Mouse (Mus musculus) skeletal muscle tissue, adult 2 months (tissue): ENCODE data around the gene Gck.

Experiments used
- DNase-seq: peaks from one replicate; pipeline ENCODE4 v3.0.0-alpha.2; 2012; ENCODE audit warnings: low read depth, low spot score

Gene Gck

DNA sequence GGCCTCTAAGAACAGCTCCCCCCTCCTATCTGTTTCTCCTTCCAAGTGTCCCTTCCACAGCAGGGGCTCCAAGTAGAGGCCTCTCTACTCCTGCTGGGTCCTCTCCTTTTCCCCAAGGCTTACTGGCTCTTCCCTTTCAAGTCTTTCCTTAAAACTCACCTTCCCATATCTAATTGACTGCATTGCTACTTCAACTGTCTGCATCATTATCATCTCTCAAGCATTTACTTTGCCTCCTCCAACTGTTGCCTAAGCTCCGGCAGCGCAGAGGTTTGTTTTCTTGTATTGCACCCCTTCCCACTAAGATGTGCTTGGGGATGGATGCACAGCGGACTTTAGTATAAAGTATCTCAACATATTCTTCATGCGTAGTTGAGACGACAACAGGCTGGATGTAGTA, 72.5 kb downstream of the Gck start:
- no peak for DNase-seq

DNA sequence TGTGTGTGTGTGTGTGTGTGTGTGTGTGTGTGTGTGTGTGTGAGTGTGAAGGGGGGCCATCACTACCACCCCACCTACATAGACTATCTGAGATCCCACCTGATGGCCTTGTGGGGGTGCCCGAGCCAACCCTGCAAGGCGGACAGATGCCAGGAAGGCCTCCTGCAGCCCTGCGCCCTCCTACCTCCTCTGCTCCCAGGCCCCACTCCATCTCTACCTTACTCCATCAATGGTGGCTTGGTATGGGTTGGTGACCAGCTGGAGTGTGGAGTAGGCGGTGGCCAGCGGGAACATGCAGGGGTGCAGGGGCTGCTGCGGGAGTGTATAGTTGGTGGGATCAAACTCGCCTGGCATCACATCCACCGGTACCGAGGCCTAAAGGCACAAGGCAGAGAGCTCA, 76.7 kb downstream of the Gck start:
- no peak for DNase-seq

DNA sequence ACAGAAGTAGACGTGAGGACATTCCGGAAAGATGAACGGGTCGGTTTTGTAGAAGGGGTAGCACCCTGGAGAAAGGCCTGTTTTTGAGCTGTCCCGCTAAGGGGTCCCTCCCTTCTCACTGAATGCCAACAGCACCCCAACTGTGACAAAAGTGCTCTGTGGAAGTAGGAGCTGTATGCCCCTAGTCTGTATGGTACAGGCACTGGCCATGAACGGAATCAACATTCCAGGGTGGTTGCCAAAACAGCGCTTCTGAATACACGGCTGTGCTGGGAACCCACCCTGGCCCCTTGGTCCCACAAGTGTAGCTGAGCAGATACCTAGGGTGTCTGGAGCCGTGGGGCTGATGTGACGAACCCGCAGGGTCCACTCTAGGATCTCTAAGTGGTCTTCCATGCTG, 77.2 kb downstream of the Gck start:
- DNase-seq: no peak

DNA sequence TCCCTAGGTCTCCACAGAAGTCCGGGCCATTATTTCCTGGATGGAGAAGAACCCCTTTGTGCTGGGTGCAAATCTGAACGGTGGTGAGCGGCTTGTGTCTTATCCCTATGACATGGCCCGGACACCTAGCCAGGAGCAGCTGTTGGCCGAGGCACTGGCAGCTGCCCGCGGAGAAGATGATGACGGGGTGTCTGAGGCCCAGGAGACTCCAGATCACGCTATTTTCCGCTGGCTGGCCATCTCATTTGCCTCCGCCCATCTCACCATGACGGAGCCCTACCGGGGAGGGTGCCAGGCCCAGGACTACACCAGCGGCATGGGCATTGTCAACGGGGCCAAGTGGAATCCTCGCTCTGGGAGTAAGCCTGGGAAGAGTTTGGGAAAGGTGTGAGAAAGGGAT, 79.8 kb downstream of the Gck start:
- peak; percentile 77 for DNase-seq

DNA sequence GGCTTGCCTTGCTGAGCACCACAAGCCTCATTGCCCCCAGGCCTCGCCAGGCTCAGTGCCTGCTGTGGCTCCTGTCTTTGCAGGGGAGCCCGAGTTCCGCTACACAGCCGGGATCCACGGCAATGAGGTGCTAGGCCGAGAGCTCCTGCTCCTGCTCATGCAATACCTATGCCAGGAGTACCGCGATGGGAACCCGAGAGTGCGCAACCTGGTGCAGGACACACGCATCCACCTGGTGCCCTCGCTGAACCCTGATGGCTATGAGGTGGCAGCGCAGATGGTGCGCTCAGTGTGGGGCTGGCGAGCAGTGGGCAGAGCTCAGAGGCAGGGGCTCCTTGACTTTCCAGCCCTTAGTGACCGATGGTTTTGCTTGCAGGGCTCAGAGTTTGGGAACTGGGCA, 80.5 kb downstream of the Gck start:
- no peak for DNase-seq

DNA sequence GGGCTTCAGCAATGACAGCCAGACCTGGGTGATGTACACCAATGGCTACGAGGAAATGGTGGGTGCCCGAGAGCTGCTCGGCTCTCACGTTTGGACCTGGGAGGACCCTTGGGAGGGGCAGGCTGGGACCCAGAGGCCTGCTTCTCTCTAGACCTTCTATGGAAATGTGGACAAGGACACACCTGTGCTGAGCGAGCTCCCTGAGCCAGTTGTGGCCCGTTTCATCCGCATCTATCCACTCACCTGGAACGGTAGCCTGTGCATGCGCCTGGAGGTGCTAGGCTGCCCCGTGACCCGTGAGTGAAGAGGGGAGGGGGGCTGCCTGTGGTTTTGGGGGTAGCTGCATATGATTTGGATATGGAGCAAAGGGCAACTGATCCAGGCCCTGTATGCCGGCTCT, 81.6 kb downstream of the Gck start:
- DNase-seq: no peak

DNA sequence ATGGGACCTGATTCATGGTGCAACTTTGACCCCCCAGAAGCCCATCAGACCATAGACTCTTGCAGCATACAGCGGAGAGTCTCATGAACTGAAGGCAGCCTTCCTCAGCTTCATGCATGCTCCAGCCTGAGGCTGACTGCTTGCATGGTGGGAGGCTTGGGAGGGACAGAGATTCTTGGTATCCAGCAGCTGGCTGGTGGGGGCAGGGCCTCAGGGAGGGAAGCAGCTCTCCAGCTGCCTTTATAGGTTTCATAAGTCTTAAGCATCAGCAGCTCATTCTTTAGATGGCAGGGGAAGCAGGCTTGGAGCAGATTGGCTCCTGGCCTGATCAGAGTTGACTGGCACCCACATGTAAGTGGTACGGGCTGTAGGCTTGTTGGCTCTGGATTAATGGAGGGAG, 82.7 kb downstream of the Gck start:
- DNase-seq: no peak

DNA sequence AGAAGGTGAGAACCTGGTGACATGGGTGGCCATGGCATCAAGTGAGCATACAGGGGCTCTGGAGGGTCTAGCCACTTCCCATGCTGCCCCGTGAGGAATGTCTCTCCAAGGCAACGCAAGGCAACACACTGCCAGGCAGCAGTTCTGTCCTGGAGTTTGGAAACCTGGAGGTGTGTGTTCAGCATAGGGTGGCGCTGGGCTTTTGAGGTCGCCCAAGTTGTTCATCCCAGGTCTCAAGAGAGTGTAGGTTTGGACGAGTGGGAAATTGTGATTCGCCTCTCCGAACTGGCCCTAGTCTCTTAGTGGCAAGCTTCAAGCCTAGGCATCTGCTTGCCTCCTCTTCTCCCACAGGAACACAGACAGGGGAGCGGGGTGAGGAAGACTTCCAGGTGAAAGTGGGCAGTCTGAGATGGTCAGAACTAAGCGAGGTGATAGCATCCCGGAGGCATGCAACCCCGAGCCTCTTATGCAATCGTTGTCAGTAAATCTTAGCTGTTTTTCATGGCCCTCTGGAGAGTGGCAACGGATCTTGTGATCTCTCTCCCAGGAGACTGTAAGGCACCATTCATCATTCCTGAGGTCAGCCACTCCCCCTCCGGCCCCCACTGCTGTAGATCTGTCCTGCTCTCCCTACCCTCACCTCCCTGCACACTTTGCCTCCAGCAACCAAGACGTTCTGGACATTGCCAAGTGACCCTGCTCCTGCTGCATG, 87.3 kb downstream of the Gck start:
- peak; percentile 87 for DNase-seq

DNA sequence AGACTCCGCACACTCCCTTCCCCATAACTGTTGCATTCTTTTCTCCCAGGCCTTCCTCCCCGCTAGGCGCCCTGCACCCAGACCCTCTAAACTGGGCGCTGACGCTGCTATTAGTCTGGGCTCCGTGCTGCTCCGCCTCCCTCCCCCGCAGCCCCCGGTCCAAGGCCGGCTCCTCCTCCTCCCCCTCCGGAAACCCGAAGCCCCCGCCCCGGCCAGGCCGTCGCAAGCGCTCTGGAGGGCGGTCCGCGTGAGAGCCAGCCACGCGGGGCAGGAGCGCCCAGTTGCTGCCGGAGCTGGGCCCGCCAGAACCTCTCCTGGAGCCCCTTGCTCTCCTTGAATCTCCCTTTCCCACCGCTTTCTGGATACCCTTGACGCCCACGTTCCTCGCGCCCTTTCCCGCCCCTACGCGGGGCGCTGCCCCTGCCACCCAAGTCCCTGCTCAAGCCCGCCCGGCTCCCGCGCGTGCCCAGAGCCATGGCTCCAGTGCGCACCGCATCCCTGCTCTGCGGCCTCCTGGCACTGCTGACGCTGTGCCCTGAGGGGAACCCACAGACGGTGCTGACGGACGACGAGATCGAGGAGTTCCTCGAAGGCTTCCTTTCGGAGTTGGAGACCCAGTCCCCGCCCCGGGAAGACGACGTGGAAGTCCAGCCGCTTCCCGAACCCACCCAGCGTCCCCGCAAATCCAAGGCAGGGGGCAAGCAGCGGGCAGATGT, 88.0 kb downstream of the Gck start, which contains the start of gene Aebp1:
Aebp1 (plus strand) TSS at position 270 of the 716 bp plus-strand sequence.
- peak; percentile 67 for DNase-seq

DNA sequence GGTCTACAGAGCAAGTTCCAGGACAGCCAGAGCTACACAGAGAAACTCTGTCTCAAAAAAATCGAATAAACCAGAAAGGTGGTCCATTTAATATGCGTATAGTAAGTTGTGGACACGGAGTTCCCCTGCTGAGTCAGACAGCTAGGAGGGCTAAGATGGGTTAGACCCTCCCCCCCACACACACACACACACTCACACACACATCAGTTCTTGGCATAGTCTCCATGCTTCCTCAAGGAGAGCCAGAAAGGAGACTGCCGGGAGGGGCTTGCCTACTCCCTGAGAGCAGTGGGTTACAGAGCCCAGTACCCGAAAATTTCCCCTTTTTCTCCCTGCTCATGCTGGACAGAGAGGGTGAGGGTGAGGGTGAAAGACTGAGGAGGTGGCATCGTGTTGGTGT, 89.2 kb downstream of the Gck start:
- no peak for DNase-seq

DNA sequence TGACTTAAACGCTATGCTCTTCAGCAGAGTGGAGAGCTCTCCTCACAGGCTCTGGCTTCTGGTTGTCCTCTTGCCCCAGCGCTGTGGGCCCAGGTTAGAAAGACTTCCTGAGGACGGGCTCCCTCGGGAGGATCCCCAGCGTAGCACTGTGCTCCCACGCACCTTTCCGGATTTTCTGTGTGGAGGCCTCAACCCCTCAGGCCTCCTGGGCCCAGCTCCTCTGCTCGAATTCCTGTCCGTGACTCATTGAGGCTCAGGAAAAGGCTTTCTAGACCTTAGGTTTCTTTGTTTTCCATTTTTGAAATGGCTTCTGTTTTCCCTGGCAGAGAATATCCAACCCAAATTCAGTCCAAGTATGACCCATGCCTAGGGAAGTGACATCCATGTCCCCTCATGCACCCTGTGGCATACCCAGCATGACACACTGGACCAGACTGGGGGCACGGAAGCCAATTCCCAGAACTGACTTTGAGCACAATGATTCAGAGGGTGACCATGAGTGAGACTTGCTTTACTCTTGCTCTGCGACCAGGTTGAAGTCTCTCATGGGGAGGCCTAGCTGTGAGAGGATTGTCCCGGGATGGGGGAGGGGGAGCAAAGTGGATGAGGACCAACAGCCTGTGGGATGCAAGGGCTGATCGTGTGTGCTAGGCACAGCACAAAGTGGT, 89.9 kb downstream of the Gck start:
- DNase-seq: no peak

DNA sequence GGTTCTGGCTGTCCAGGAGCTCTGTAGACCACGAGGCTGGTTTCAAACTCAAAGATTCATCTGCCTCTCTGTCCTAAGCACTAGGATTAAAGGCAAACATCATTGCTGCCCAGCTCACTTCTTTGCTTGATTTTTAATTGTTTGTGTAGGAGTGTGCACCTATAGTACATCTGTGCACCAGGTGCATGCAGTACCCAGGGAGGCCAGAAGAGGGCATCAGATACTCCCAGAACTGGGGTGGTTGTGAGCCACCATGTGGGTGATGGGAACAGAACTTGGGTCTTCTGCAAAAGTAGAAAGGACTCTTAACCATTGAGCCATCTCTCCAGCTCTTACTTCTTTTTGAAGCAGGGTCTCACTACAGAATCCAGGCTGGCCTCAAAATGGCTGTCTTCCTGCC, 91.2 kb downstream of the Gck start:
- DNase-seq: no peak

DNA sequence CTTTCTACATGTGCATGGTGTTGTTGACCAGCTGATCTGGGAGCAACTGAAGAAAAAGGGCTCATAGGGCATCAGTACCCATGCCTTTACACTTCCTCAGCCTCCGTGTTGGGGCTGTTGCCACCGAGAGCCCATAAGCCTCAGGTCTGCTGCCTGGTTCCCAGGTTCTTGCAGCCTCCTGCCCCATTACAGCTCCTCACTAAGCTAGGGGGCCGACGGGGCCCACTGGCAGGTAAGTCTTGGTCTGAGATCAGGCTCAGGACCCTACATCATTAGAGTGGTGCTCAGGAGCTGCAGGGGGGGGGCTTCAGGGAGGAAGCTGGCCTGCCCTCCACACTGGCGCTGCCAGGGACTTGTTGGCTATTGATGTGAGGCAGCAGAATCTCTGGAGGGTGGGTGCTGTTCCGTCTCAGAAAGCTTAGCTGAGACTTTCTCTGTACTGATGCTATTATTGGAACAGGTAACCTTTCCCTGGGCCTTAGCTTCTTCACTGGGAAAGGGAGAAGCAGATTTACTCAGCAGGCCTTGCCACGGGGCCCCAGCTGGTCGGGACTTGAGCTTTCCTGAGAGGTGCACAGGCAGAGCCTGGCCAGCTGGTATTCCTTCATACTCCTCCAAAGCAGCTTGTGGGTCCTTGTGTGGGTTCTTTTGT, 93.3 kb downstream of the Gck start:
- DNase-seq: peak; percentile 81

DNA sequence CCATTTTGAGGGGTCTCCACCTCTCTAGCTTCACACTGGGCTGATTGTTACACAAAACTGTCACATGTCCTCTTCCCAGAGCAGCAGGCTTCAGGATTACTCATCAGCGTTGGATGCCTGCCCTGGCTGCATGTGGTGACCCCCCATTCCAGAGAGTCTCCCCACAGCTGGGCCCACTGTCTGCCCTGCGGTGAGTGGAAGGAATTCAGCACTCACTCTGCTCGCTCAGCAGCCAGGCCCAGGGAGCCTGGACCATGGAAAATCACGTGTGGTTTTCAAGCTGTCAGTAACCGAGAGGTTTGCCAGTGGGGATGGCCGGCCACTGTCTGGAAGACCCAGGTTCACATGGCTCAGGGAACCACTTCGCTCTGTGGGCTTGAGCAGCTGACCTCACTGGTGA, 94.0 kb downstream of the Gck start:
- peak; percentile 83 for DNase-seq

DNA sequence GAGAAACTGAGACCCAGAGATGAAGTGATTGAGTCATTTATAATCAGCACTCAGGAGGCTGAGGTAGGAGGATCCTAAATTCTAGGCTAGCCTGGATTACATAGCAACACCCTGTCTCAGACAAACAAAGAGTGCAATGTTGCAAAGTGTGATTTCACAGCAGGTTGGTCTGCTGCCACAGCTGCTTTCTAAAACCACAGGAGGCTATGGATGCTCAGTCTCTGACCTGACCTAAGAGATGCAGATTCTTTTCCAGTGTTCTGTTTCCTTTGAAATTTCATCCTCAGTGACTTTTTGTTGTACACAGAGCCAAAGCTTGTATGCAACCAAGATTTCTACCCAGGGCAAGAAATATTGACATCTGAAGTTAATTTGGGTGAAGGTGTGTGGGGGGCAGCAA, 94.4 kb downstream of the Gck start:
- DNase-seq: no peak

DNA sequence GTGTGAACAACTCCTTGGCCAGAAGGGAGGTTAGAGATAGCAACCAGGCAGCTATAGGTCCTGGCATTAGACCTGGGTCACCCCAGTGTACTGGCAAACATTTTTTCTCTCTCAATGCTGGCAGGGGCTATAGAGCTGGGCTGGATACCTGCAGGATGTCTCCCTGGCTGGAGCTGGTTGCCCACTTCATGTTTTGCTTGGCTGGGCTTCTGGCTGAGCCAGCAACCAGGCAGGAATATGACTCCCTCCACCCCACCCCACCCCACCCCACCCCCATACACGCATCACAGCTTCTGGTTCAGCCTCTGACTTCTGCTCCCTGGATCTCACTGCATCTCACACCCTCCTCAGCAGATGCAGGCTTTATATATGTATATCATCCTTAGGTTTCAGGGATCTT, 97.6 kb downstream of the Gck start:
- peak; percentile 58 for DNase-seq

DNA sequence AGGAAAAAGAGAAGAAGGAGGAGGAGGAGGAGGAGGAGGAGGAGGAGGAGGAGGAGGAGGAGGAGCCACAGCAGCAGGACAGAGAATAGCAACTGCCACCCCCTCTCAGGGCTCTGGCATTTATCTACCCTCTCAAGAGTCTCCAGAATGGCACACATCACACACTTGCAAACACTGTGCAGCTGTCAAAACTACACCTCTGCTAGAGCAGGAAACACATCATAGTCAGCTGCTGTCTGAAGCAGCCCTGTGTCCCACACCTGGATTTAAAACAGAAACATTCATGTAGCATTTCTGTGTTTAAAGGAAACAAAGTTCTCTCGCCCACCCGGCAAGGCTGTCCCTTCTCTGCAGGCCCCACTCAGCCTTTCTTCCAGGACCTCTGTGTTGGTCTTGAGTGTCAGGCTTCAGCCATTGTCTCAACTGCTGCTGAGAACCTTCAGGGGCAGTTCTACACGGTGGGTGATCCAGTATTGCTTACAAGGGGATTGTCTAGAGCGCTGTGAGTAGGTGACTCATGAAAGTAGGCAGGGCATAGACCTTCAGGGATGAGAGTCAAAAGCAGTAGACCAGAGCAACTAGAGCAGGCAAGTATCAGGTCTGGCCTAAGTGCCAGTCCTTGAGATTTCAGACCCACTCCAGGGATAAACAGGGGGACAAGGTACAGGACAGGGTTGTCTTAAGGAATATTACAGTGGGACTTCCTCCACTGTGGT, 98.7 kb downstream of the Gck start:
- DNase-seq: no peak
